Mouse (Mus musculus): ENCODE results near the gene Mob3a. TPM values are rescaled to one million over a fixed set of nuclear protein-coding genes. Genes with fewer than 3 reads are reported as not detected.
A peak's percentile ranks its signal among the peaks of the same experiment; 100 is the strongest.

Mob3a gene
- polyA plus RNA-seq, 1 experiment from 2014 or later = 34.5 TPM

GRCm38 (mm10) chr10:80694159-80694938 lies 7.4 kb downstream of the Mob3a start:
- WGBS (ENCODE audit: missing documents) = 79% methylated on average over 12 of the region's 13 CpGs
- peaks cover 75% of the 10 kb centered on the region for H3K79me2 ChIP-seq (ENCODE audit: inconsistent target)
- H3K4me3 ChIP-seq (ENCODE audit: inconsistent target) = no peak overlapping the region
- peaks cover 16% of the 10 kb centered on the region for H3K36me3 ChIP-seq (ENCODE audit: inconsistent target)
- H3K27ac ChIP-seq = peak overlapping the region; percentile 98

- H3K4me3 ChIP-seq (ENCODE audit: inconsistent target) = no peak overlapping the region
- peak overlapping the region; percentile 98 for H3K27ac ChIP-seq
- peaks cover 71% of the 10 kb centered on the region for H3K79me2 ChIP-seq (ENCODE audit: inconsistent target)
- WGBS (ENCODE audit: missing documents) = 52% methylated on average over 12 of the region's 12 CpGs
- H3K36me3 ChIP-seq (ENCODE audit: inconsistent target) = peaks cover 24% of the 10 kb centered on the region
Measured at GRCm38 (mm10) chr10:80693401-80694045, 8.3 kb downstream of the Mob3a start.

GRCm38 (mm10) chr10:80692249-80693165 lies 9.3 kb downstream of the Mob3a start:
- Histone ChIP-seq H3K4me3 (ENCODE audit: inconsistent target) (0 out of 2 replicates have a peak overlapping the region, but pooled peaks have one; percentile 1), H3K79me2 (ENCODE audit: inconsistent target) (peaks cover 61% of the 10 kb centered on the region), H3K36me3 (ENCODE audit: inconsistent target) (peaks cover 27% of the 10 kb centered on the region), H3K27ac (peak overlapping the region; percentile 98)
- WGBS (ENCODE audit: missing documents) = 5% methylated on average over 14 of the region's 14 CpGs

- WGBS (ENCODE audit: missing documents) = 41% methylated on average over 4 of the region's 5 CpGs
- Histone ChIP-seq H3K27ac (no peak overlapping the region), H3K4me3 (ENCODE audit: inconsistent target) (no peak overlapping the region), H3K36me3 (ENCODE audit: inconsistent target) (peaks cover 54% of the 10 kb centered on the region), H3K79me2 (ENCODE audit: inconsistent target) (peaks cover 41% of the 10 kb centered on the region)
Measured at GRCm38 (mm10) chr10:80687850-80688249, 13.9 kb downstream of the Mob3a start.

- Histone ChIP-seq H3K79me2 (ENCODE audit: inconsistent target) (peaks cover 37% of the 10 kb centered on the region), H3K27ac (no peak overlapping the region), H3K36me3 (ENCODE audit: inconsistent target) (peaks cover 54% of the 10 kb centered on the region), H3K4me3 (ENCODE audit: inconsistent target) (no peak overlapping the region)
- 88% methylated on average over 3 of the region's 3 CpGs for WGBS (ENCODE audit: missing documents)
Measured at GRCm38 (mm10) chr10:80686617-80687016, 15.2 kb downstream of the Mob3a start.

GRCm38 (mm10) chr10:80684984-80685383 lies 16.8 kb downstream of the Mob3a start:
- peaks cover 44% of the 10 kb centered on the region for H3K36me3 ChIP-seq (ENCODE audit: inconsistent target)
- WGBS (ENCODE audit: missing documents) = 90% methylated on average over 4 of the region's 4 CpGs

GRCm38 (mm10) chr10:80684214-80684613 lies 17.6 kb downstream of the Mob3a start:
- Histone ChIP-seq H3K79me2 (ENCODE audit: inconsistent target) (peaks cover 13% of the 10 kb centered on the region; the same call in 1 of the 2 replicates), H3K4me3 (ENCODE audit: inconsistent target) (no peak overlapping the region), H3K27ac (no peak overlapping the region), H3K36me3 (ENCODE audit: inconsistent target) (peaks cover 36% of the 10 kb centered on the region)
- WGBS (ENCODE audit: missing documents) = 60% methylated on average over 6 of the region's 6 CpGs

More at GRCm38 (mm10) chr10:80684984-80685383, 16.8 kb downstream of the Mob3a start:
- Histone ChIP-seq H3K79me2 (ENCODE audit: inconsistent target) (peaks cover 20% of the 10 kb centered on the region; the same call in 1 of the 2 replicates), H3K27ac (no peak overlapping the region), H3K4me3 (ENCODE audit: inconsistent target) (no peak overlapping the region)

- Histone ChIP-seq H3K4me3 (ENCODE audit: inconsistent target) (no peak overlapping the region), H3K79me2 (ENCODE audit: inconsistent target) (peaks cover 10% of the 10 kb centered on the region; the same call in 1 of the 2 replicates), H3K27ac (no peak overlapping the region), H3K36me3 (ENCODE audit: inconsistent target) (peaks cover 30% of the 10 kb centered on the region)
- 71% methylated on average over 1 of the region's 1 CpGs for WGBS (ENCODE audit: missing documents)
Measured at GRCm38 (mm10) chr10:80683647-80684046, 18.1 kb downstream of the Mob3a start.

- H3K79me2 ChIP-seq (ENCODE audit: inconsistent target) = peaks cover 5% of the 10 kb centered on the region; the same call in 1 of the 2 replicates
- no peak overlapping the region for H3K4me3 ChIP-seq (ENCODE audit: inconsistent target)
- 81% methylated on average over 6 of the region's 6 CpGs for WGBS (ENCODE audit: missing documents)
- H3K27ac ChIP-seq = no peak overlapping the region
- peaks cover 23% of the 10 kb centered on the region for H3K36me3 ChIP-seq (ENCODE audit: inconsistent target)
Measured at GRCm38 (mm10) chr10:80682003-80682402, 19.8 kb downstream of the Mob3a start.

GRCm38 (mm10) chr10:80680260-80680696 lies 21.5 kb downstream of the Mob3a start:
- Histone ChIP-seq H3K4me3 (ENCODE audit: inconsistent target) (no peak overlapping the region), H3K79me2 (ENCODE audit: inconsistent target) (peaks cover 5% of the 10 kb centered on the region), H3K36me3 (ENCODE audit: inconsistent target) (peaks cover 5% of the 10 kb centered on the region), H3K27ac (peak overlapping the region; percentile 100)
- WGBS (ENCODE audit: missing documents) = 68% methylated on average over 2 of the region's 2 CpGs

GRCm38 (mm10) chr10:80679556-80680259 lies 22.1 kb downstream of the Mob3a start:
- H3K79me2 ChIP-seq (ENCODE audit: inconsistent target) = peaks cover 11% of the 10 kb centered on the region
- H3K27ac ChIP-seq = peak overlapping the region; percentile 100
- H3K36me3 ChIP-seq (ENCODE audit: inconsistent target) = no peaks in the 10 kb centered on the region; the same call in 1 of the 2 replicates
- H3K4me3 ChIP-seq (ENCODE audit: inconsistent target) = no peak overlapping the region
- 39% methylated on average over 9 of the region's 9 CpGs for WGBS (ENCODE audit: missing documents)

GRCm38 (mm10) chr10:80678601-80679377 lies 23.0 kb downstream of the Mob3a start:
- WGBS (ENCODE audit: missing documents) = 23% methylated on average over 7 of the region's 10 CpGs
- no peak overlapping the region for H3K4me3 ChIP-seq (ENCODE audit: inconsistent target)
- H3K79me2 ChIP-seq (ENCODE audit: inconsistent target) = peaks cover 20% of the 10 kb centered on the region
- no peaks in the 10 kb centered on the region for H3K36me3 ChIP-seq (ENCODE audit: inconsistent target)
- peak overlapping the region; percentile 100 for H3K27ac ChIP-seq

- Histone ChIP-seq H3K4me3 (ENCODE audit: inconsistent target) (peak within 1 kb of the TSS; percentile 74), H3K79me2 (ENCODE audit: inconsistent target) (peaks cover 28% of the 10 kb centered on the region), H3K27ac (peak within 1 kb of the TSS; percentile 100), H3K36me3 (ENCODE audit: inconsistent target) (no peaks in the 10 kb centered on the region)
- 1% methylated on average over 8 of the region's 8 CpGs for WGBS (ENCODE audit: missing documents)
Measured at GRCm38 (mm10) chr10:80677942-80678436, 23.8 kb downstream of the Mob3a start, which contains the start of gene Mknk2. Gene Mknk2, minus strand, starts transcription at chr10:80678112.

Data from macrophage (primary cell).